Mouse (Mus musculus) stomach, embryonic 14.5 days (tissue): Measurements from ENCODE around the gene Klf13. TPM values are rescaled to one million over a fixed set of nuclear protein-coding genes. Genes with fewer than 3 reads are reported as not detected.

Experiments
- ATAC-seq: fragments of 200-750 bp; cut with Nextera tagmentation; 2 replicates; pipeline ENCODE4 v1.8.0; 2017; ENCODE audit warnings: low read depth, moderate TSS enrichment; ENCODE audit not compliant: insufficient number of reproducible peaks, insufficient read depth, low FRiP score
- H3K27ac ChIP-seq: fragments of 300-500 bp; sonication (generic); 2 replicates; pipeline ENCODE4 v1.5.1; 2014; ENCODE audit warnings: mild to moderate bottlenecking, low read length, moderate library complexity, mixed read lengths
- H3K27me3 ChIP-seq: fragments of 300-500 bp; sonication (generic); 2 replicates; pipeline ENCODE4 v1.6.1; 2014; ENCODE audit warnings: low read length, control low read depth, mixed read lengths; ENCODE audit not compliant: control insufficient read depth, insufficient read depth
- H3K36me3 ChIP-seq: fragments of 300-500 bp; sonication (generic); 2 replicates; pipeline ENCODE4 v1.6.1; 2014; ENCODE audit warnings: mild to moderate bottlenecking, control low read depth, low read length, moderate library complexity, mixed read lengths; ENCODE audit not compliant: control insufficient read depth, insufficient read depth
- H3K4me1 ChIP-seq: fragments of 300-500 bp; sonication (generic); 2 replicates; pipeline ENCODE4 v1.6.1; 2014; ENCODE audit warnings: low read length, control low read depth, mixed read lengths; ENCODE audit not compliant: control insufficient read depth, insufficient read depth
- H3K4me2 ChIP-seq: fragments of 300-500 bp; sonication (generic); replicated peaks from 2 replicates; pipeline ENCODE4 v1.6.1; 2014; ENCODE audit warnings: low read depth, low read length, control low read depth
- H3K4me3 ChIP-seq: fragments of 300-500 bp; sonication (generic); 2 replicates; pipeline ENCODE4 v1.5.1; 2014; ENCODE audit warnings: low read depth, low read length, control low read depth
- H3K9ac ChIP-seq: fragments of 300-500 bp; sonication (generic); replicated peaks from 2 replicates; pipeline ENCODE4 v1.6.1; 2014; ENCODE audit warnings: low read depth, mild to moderate bottlenecking, control low read depth, low read length, moderate library complexity, mixed read lengths
- H3K9me3 ChIP-seq: fragments of 300-500 bp; sonication (generic); 2 replicates; pipeline ENCODE4 v1.6.1; 2016; ENCODE audit warnings: low read depth, low read length, control low read depth; ENCODE audit not compliant: control insufficient read depth
- WGBS: fragments of 180-500 bp; shearing (Covaris S2); extraction: QIAGEN DNeasy Blood & Tissue Kit; methylation state at CpG from one replicate; pipeline ENCODE4 v1.1.7; 2014; 5-methylcytosine and 5-hydroxymethylcytosine counted together
- polyA plus RNA-seq: library from polyadenylated mRNA; unstranded; fragments of >200 nt; fragmentation: Nextera tagmentation; extraction: Ambion mirVana; gene quantifications from 2 replicates; pipeline ENCODE4 v1.2.1, GENCODE M21; 2014

The Klf13 gene
- polyA plus RNA-seq, 1 experiment from 2014 or later: 35.5 TPM

GRCm38 (mm10) chr7:63879583-63879982 lies 59.1 kb downstream of the Klf13 start:
- Histone ChIP-seq H3K9ac (no peak overlapping the region), H3K9me3 (no peaks in the 10 kb centered on the region), H3K27ac (no peak overlapping the region), H3K4me3 (no peak overlapping the region), H3K4me1 (0 out of 2 replicates have a peak, but pooled peaks cover 3% of the 10 kb centered on the region), H3K4me2 (no peak overlapping the region), H3K36me3 (no peaks in the 10 kb centered on the region), H3K27me3 (no peaks in the 10 kb centered on the region)
- WGBS: 92% methylated on average over 6 of the region's 6 CpGs
- ATAC-seq: no peak

- Histone ChIP-seq H3K4me1 (0 out of 2 replicates have a peak, but pooled peaks cover 3% of the 10 kb centered on the region), H3K4me2 (no peak overlapping the region; the same call in 1 of the 2 replicates), H3K9ac (no peak overlapping the region), H3K36me3 (no peaks in the 10 kb centered on the region), H3K27ac (no peak overlapping the region), H3K4me3 (no peak overlapping the region), H3K9me3 (no peaks in the 10 kb centered on the region), H3K27me3 (no peaks in the 10 kb centered on the region)
- WGBS: 21% methylated on average over 14 of the region's 14 CpGs
- ATAC-seq: no peak
These were observed 61.1 kb downstream of the Klf13 start for GRCm38 (mm10) chr7:63877610-63878009.

- 70% methylated on average over 2 of the region's 2 CpGs for WGBS
- no peak overlapping the region for H3K27ac ChIP-seq
- H3K36me3 ChIP-seq: no peaks in the 10 kb centered on the region
- ATAC-seq: no peak
- H3K9me3 ChIP-seq: no peaks in the 10 kb centered on the region
- 0 out of 2 replicates have a peak, but pooled peaks cover 3% of the 10 kb centered on the region for H3K4me1 ChIP-seq
- H3K4me3 ChIP-seq: no peak overlapping the region
- no peak overlapping the region for H3K4me2 ChIP-seq
- no peaks in the 10 kb centered on the region for H3K27me3 ChIP-seq
- no peak overlapping the region for H3K9ac ChIP-seq
These were observed 62.1 kb downstream of the Klf13 start for GRCm38 (mm10) chr7:63876640-63877039.

DNA sequence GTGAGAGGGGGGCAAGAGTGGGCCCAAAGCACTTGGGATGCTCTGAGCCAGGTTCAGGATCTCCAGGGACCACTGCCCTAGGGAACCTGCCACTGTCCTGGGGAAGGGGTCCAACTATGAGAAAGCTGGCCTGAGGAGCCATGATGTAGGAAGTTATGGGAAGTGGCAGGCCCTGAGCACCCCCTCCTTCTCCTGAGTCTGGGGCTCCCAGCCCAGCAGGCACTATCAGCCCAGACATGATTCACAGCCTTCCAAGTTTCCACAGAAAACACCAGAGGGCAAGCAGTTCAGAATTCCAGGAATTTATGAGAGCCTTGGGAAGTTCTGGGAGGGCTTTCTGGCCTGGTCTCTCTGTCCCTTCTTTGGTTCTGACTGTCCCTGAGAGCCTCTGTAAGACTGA lies 63.0 kb downstream of the Klf13 start:
- ATAC-seq: no peak
- Histone ChIP-seq H3K36me3 (no peaks in the 10 kb centered on the region), H3K4me3 (no peak overlapping the region), H3K9me3 (no peaks in the 10 kb centered on the region), H3K9ac (no peak overlapping the region), H3K4me1 (0 out of 2 replicates have a peak, but pooled peaks cover 3% of the 10 kb centered on the region), H3K4me2 (no peak overlapping the region), H3K27ac (no peak overlapping the region), H3K27me3 (no peaks in the 10 kb centered on the region)

- H3K27me3 ChIP-seq: no peaks in the 10 kb centered on the region
- 0 out of 2 replicates have a peak, but pooled peaks cover 3% of the 10 kb centered on the region for H3K4me1 ChIP-seq
- no peak overlapping the region for H3K9ac ChIP-seq
- no peaks in the 10 kb centered on the region for H3K9me3 ChIP-seq
- no peak for ATAC-seq
- H3K36me3 ChIP-seq: no peaks in the 10 kb centered on the region
- H3K4me2 ChIP-seq: no peak overlapping the region
- no peak overlapping the region for H3K27ac ChIP-seq
- H3K4me3 ChIP-seq: no peak overlapping the region
- 46% methylated on average over 12 of the region's 12 CpGs for WGBS
These were observed 64.8 kb downstream of the Klf13 start for GRCm38 (mm10) chr7:63873880-63874279.

DNA sequence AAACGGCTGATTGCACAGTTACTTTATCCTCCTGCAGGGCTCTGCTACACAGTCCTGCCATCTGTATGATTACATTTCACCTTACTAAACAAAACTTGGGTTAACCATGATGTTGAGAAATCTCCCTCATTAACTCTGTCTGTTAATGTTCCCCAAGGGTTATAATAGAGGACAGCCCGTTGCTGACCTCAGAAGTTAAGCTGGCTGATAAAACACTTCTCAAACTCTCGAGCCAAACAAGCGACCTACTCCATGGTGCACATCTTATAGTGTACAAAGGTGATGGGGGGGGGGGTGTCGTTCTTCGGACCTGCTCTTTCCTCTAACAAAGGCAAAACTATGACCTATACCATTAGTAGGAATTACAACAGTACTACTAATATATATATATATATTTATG lies 67.0 kb downstream of the Klf13 start:
- H3K9ac ChIP-seq: no peak overlapping the region

GRCm38 (mm10) chr7:63868356-63868918 lies 70.3 kb downstream of the Klf13 start:
- Histone ChIP-seq H3K27me3 (no peaks in the 10 kb centered on the region), H3K9me3 (no peaks in the 10 kb centered on the region), H3K4me2 (no peak overlapping the region), H3K4me1 (no peaks in the 10 kb centered on the region), H3K27ac (no peak overlapping the region), H3K36me3 (no peaks in the 10 kb centered on the region), H3K4me3 (no peak overlapping the region), H3K9ac (no peak overlapping the region)
- ATAC-seq: no peak
- WGBS: 42% methylated on average over 6 of the region's 6 CpGs

More for the DNA sequence above, 67.0 kb downstream of the Klf13 start:
- no peaks in the 10 kb centered on the region for H3K4me1 ChIP-seq
- 76% methylated on average over 6 of the region's 6 CpGs for WGBS
- H3K4me3 ChIP-seq: no peak overlapping the region
- no peak overlapping the region for H3K27ac ChIP-seq
- H3K9me3 ChIP-seq: no peaks in the 10 kb centered on the region
- no peaks in the 10 kb centered on the region for H3K36me3 ChIP-seq
- H3K27me3 ChIP-seq: no peaks in the 10 kb centered on the region
- no peak overlapping the region for H3K4me2 ChIP-seq
- no peak for ATAC-seq

- Histone ChIP-seq H3K4me1 (no peaks in the 10 kb centered on the region), H3K4me2 (no peak overlapping the region), H3K27me3 (no peaks in the 10 kb centered on the region), H3K4me3 (no peak overlapping the region), H3K9me3 (no peaks in the 10 kb centered on the region), H3K36me3 (no peaks in the 10 kb centered on the region), H3K27ac (no peak overlapping the region), H3K9ac (no peak overlapping the region)
- no peak for ATAC-seq
- WGBS: 85% methylated on average over 4 of the region's 4 CpGs
These were observed 72.8 kb downstream of the Klf13 start for GRCm38 (mm10) chr7:63865911-63866310.

DNA sequence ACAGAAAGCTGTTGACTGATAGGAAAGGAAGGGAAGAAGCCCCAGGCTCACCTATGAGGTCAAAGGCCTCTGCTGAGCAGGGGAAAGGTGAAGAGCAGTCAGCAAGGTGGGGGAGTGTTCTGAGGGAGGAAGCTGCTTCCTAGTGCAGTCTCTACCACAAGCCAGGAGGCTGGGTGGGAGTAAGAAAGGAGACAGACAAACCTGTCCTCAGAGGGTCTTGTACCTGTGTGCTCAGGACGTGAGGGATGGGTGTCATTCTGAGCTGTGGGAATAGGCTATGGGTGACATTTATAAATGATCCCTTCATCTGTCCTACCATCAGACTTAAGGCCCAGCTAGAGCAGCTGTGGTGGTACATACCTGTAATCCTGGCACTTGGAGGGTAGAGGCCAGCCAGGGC lies 75.7 kb downstream of the Klf13 start:
- 68% methylated on average over 1 of the region's 1 CpGs for WGBS
- H3K4me2 ChIP-seq: no peak overlapping the region
- no peak overlapping the region for H3K27ac ChIP-seq
- no peaks in the 10 kb centered on the region for H3K4me1 ChIP-seq
- no peaks in the 10 kb centered on the region for H3K9me3 ChIP-seq
- no peak for ATAC-seq
- H3K4me3 ChIP-seq: no peak overlapping the region
- H3K36me3 ChIP-seq: no peaks in the 10 kb centered on the region
- no peaks in the 10 kb centered on the region for H3K27me3 ChIP-seq
- no peak overlapping the region for H3K9ac ChIP-seq
